ENCODE assay signal across 15 mouse cellular contexts in the genomic region with DNA sequence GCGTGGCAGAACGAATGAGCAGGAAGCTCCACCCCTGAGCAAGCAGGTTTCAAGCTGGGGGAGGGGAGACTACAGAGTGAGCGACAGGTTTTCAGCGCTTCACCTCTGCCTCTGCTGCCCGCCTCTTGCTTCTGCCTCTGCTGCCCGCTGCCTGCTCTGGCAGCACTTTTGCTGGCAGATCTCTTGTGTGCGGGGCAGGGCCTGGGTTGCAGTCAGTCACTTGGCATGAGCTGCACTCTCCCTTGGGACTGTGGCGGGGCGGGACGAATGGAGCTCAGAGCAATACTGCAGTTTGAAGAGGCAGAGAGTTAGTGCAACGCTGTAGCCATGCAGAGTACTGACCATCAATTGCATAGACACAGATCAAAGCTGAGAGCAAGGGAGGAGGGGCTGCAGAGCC. TPM values are rescaled to one million over a fixed set of nuclear protein-coding genes. Genes with fewer than 3 reads are reported as not detected.
A peak's percentile ranks its signal among the peaks of the same experiment; 100 is the strongest.
DNase-seq lines count a peak whose midpoint lies in the region; ATAC-seq and TF ChIP-seq lines count a peak whose summit lies in the region.
"Had no signal": no experiment of that assay in that cellular context is flagged by ENCODE, and none has a peak within 500 bp of the region (broad histone marks: within the 10 kb centered on the region; RNA-seq: fewer than 3 reads in every experiment).

No protein-coding gene starts in this region.

- no peaks in the 10 kb centered on the region for H3K4me1 ChIP-seq in liver, embryonic 11.5 days (replicated peaks; ENCODE audit: control insufficient read depth, insufficient read depth, low read length)
- H3K4me1 ChIP-seq in ES-Bruce4 (ENCODE audit: control insufficient read depth, insufficient read depth, low read length), result no peaks in the 10 kb centered on the region
- H3K4me1 ChIP-seq: forebrain, embryonic 13.5 days; heart, embryonic 15.5 days; hindbrain, embryonic 10.5 days; limb, embryonic 12.5 days; neural tube, embryonic 13.5 days had no signal

- H3K9me3 ChIP-seq in liver, embryonic 11.5 days (ENCODE audit: control insufficient read depth, low read length), result peaks cover 8% of the 10 kb centered on the region
- peaks cover 58% of the 10 kb centered on the region for H3K9me3 ChIP-seq in ES-Bruce4 (replicated peaks; ENCODE audit: control insufficient read depth, insufficient read depth, low read length, poor library complexity, severe bottlenecking)
- H3K9me3 ChIP-seq: forebrain, embryonic 13.5 days; heart, embryonic 15.5 days had no signal

- H3K9ac ChIP-seq in liver, embryonic 11.5 days (ENCODE audit: low read depth, low read length), result no peak overlapping the region
- no peak overlapping the region for H3K9ac ChIP-seq in ES-Bruce4 (ENCODE audit: low read depth, poor library complexity, severe bottlenecking)
- H3K9ac ChIP-seq: forebrain, embryonic 13.5 days; heart, embryonic 15.5 days; limb, embryonic 12.5 days; neural tube, embryonic 13.5 days had no signal

- no peak for TF ChIP-seq CTCF in gastrocnemius, adult 2 months (IDR thresholded peaks at IDR 0.05)
- no peak for TF ChIP-seq CTCF in ES-Bruce4 (IDR thresholded peaks at IDR 0.05; ENCODE audit: low read depth, low read length)

- ATAC-seq in liver, embryonic 11.5 days (replicated peaks; ENCODE audit: low FRiP score), result no peak
- ATAC-seq: forebrain, embryonic 13.5 days had no signal

- no peak for TF ChIP-seq EP300 in ES-Bruce4 (IDR thresholded peaks at IDR 0.05; ENCODE audit: insufficient read depth, low read depth, low read length)

- no peaks in the 10 kb centered on the region for H3K27me3 ChIP-seq in liver, embryonic 11.5 days (replicated peaks; ENCODE audit: control insufficient read depth, insufficient read depth, low read length)
- H3K27me3 ChIP-seq in ES-Bruce4 (ENCODE audit: control insufficient read depth, insufficient read depth, low read length, poor library complexity, severe bottlenecking), result no peaks in the 10 kb centered on the region
- H3K27me3 ChIP-seq: forebrain, embryonic 13.5 days; heart, embryonic 15.5 days; limb, embryonic 12.5 days; neural tube, embryonic 13.5 days had no signal

- H3K36me3 ChIP-seq in liver, embryonic 11.5 days (ENCODE audit: control insufficient read depth, insufficient read depth, low read length), result peaks cover 2% of the 10 kb centered on the region; the same call in 1 of the 2 replicates
- peaks cover 27% of the 10 kb centered on the region for H3K36me3 ChIP-seq in ES-Bruce4 (ENCODE audit: control insufficient read depth, insufficient read depth, low read length, poor library complexity, severe bottlenecking)

- no peak overlapping the region for H3K4me3 ChIP-seq in gastrocnemius, adult 2 months
- no peak overlapping the region for H3K4me3 ChIP-seq in liver, embryonic 11.5 days (ENCODE audit: low read depth, low read length)
- 0 out of 2 replicates have a peak overlapping the region, but pooled peaks have one; percentile 18 for H3K4me3 ChIP-seq in ES-Bruce4 (ENCODE audit: low read depth, low read length)
- H3K4me3 ChIP-seq: forebrain, embryonic 13.5 days; heart, embryonic 15.5 days; hindbrain, embryonic 10.5 days; left cerebral cortex, adult 2 months; limb, embryonic 12.5 days; neural tube, embryonic 13.5 days had no signal

- DNase-seq in gastrocnemius, adult 2 months, result peak; percentile 24
- no peak for DNase-seq in gastrocnemius, postnatal 4 days (ENCODE audit: low spot score in 2 of 2)
- peak; percentile 15 for DNase-seq in liver, embryonic 11.5 days (ENCODE audit: low spot score)
- DNase-seq in liver, result no peak
- DNase-seq in adrenal gland, postnatal 25 days, result peak; percentile 30
- DNase-seq in testis, postnatal 10 days (ENCODE audit: low spot score), result no peak
- DNase-seq in thymus, postnatal 0 days (ENCODE audit: low spot score), result no peak
- DNase-seq: embryo, embryonic 11 days had no signal

- intact Hi-C loops in gastrocnemius, adult 2 months (cut with DNase I), result no loop called here

- no peak overlapping the region for H3K27ac ChIP-seq in gastrocnemius, adult 2 months
- no peak overlapping the region for H3K27ac ChIP-seq in liver, embryonic 11.5 days (ENCODE audit: low read depth, low read length)
- no peak overlapping the region for H3K27ac ChIP-seq in ES-Bruce4 (ENCODE audit: insufficient read depth, low read length)
- H3K27ac ChIP-seq: forebrain, embryonic 13.5 days; heart, embryonic 15.5 days; hindbrain, embryonic 10.5 days; left cerebral cortex, adult 2 months; limb, embryonic 12.5 days; neural tube, embryonic 13.5 days had no signal

- no peak overlapping the region for H3K4me2 ChIP-seq in liver, embryonic 11.5 days
- H3K4me2 ChIP-seq: forebrain, embryonic 13.5 days; heart, embryonic 15.5 days; limb, embryonic 12.5 days; neural tube, embryonic 13.5 days had no signal

- TF ChIP-seq POLR2A in ES-Bruce4 (IDR thresholded peaks at IDR 0.05; ENCODE audit: insufficient read depth, low read length), result no peak

- WGBS in liver, embryonic 11.5 days, result 87% methylated on average over 10 of the region's 11 CpGs

RNA-seq across cellular contexts. Expression of gene D10Wsu102e, which starts 45.0 kb away (rescaled TPM):
- under 1 TPM; 0.70 to 0.84 TPM for total RNA-seq in gastrocnemius, adult 2 months (2021)
- under 1 TPM; 0.93 to 0.96 TPM for total RNA-seq in gastrocnemius, postnatal 4 days (2021)
- polyA plus RNA-seq in liver, embryonic 11.5 days (2014; fragmentation: Nextera tagmentation; extraction: Ambion mirVana), result 0.79 and 0.81 TPM in 2 replicates
- polyA plus RNA-seq in ES-Bruce4 (2011; ENCODE audit: insufficient read depth, insufficient read length, low read depth, missing spikeins), result 8.9 TPM in 2 replicates
- 1.0 and 1.2 TPM in 2 replicates for total RNA-seq in adrenal gland, postnatal 25 days (2021)
- polyA plus RNA-seq in thymus, postnatal 0 days (2015; fragmentation: Nextera tagmentation; extraction: Ambion mirVana), result 0.63 and 0.66 TPM in 2 replicates

Comparison
In these comparisons a context has a peak if more than half of its experiments do, and no peak if none do; other contexts are left out.
1. DNase-seq: peak in gastrocnemius, adult 2 months (single experiment), liver, embryonic 11.5 days (single experiment) and adrenal gland, postnatal 25 days (single experiment); none in gastrocnemius, postnatal 4 days (0 of 2), liver (single experiment), testis, postnatal 10 days (single experiment) and thymus, postnatal 0 days (single experiment).